Mouse (Mus musculus) Muller cell, postnatal 12 days (primary cell): ENCODE data around the gene Arsg.

ENCODE experiments used
- DNase-seq: peaks from one replicate; pipeline ENCODE4 v3.0.0-alpha.2; 2015; ENCODE audit errors: inconsistent ontology term

Arsg gene

DNA sequence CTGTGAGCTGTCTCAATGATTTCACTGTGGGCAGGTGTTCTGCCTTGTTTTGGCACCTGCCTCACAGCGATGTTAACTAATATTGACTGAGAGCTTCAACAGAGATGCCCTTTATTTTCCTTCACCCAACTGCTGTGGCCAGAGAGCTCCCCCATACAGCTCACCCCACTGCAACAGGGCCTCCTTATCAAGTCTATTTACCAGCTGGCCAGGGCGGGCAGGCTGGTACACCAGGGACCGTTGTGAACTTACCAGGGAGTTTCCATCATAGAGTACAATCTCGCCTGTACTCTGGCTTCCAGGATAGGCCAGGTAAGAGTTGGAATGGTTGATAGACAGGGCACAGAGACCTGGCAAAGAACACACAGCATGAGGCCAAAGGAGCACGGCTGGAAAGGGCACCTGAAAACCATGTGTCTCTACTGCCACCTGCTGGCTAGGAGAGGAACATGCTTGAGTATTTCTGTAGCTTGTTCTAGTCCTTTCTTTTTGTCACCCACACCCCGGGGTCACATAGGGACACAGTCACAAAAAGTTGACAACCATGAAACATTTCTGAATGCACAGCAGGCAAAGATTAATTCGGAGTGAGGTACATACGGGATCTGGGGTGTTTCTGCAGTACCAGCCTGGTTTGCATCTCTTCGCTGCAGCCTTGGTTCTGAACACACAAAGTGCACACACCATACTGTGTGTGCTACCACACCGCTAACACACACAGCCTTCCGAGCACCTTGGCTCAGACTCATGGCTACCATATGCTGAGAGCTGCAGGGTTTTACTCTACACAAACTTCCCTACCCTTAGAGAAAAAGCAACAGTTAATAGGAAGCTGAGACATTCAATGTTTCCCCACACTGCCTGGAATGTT lies 111.9 kb downstream of the Arsg start:
- DNase-seq = peak; percentile 59

DNA sequence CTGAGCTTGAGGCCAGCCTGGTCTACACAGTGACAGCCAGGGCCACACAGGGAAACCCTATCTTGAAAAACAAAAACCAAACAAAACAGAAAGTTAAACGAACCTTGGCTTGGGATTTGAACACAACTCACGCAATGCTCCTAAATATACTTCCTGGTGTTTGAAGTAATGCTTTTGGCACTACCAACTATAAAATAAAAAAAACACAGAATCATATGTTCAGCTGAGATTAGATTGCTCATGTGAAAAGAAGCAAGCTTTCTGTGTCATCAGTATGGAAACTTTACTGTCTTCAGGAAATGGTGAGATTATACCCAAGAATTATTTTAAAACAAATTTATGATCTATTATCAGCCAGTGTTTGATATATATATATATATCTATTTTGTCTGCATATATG lies 113.2 kb downstream of the Arsg start:
- DNase-seq = no peak

DNA sequence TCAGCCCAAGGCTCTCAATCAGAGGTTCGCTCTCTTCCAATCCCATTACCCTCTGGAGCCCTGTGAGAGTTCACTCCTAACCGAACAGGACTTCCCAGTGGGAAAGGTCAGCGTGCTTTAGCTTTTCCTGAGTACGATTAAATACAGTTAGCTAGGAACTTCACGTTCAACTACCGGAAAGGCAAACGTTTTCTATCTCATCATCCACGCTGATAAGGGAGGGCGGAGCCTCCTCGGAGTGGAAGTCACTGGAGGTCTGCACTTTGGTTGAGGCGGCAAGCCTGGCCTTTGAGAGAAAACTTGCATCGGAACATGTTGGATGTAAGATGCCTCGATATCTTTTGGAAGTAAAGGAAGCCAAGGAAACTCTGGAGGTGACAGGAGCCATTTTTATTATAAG lies 113.8 kb downstream of the Arsg start:
- no peak for DNase-seq

GRCm38 (mm10) chr11:109587638-109588374 lies 114.6 kb downstream of the Arsg start:
- DNase-seq = no peak

GRCm38 (mm10) chr11:109590012-109590411 lies 116.8 kb downstream of the Arsg start:
- DNase-seq = no peak

- no peak for DNase-seq
Measured at GRCm38 (mm10) chr11:109591511-109591910, 118.3 kb downstream of the Arsg start.

DNA sequence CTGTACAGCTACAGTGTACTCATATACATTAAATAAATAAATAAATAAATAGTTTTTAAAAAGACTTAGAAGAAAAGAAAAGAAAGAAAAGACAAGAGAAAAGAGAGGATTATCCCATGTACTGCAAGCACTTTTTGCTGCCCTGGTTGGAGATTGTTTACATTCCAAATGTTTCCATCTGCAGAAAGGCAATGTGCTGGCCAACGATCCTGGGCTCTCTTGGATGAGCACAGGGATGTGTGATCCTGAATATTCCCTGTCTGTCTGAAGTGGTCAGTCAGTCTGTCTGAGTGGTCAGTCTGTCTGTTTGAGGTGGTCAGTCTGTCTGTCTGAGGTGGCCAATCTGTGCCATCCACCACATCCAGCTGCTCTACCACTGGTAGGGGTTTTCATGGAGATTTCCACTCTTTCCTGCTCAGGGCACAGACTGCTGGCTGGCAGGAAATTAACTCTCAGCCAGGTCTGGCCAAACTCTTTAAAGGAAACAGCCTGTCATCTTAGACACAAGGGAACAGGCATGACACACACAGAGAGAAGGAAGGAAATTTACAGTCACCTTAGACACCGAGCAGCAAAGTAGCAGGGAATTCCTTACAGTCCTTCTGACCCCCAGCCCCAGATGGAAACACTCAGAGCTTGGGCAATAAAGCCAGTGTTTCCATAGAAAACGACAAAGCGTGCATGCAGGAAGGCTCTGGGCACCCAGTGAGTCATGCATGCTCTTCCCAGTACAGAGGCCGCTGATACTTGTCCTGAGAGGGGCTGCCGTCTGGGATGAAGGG lies 120.2 kb downstream of the Arsg start:
- DNase-seq = no peak

- DNase-seq = no peak
Measured at GRCm38 (mm10) chr11:109594761-109595160, 121.6 kb downstream of the Arsg start.

DNA sequence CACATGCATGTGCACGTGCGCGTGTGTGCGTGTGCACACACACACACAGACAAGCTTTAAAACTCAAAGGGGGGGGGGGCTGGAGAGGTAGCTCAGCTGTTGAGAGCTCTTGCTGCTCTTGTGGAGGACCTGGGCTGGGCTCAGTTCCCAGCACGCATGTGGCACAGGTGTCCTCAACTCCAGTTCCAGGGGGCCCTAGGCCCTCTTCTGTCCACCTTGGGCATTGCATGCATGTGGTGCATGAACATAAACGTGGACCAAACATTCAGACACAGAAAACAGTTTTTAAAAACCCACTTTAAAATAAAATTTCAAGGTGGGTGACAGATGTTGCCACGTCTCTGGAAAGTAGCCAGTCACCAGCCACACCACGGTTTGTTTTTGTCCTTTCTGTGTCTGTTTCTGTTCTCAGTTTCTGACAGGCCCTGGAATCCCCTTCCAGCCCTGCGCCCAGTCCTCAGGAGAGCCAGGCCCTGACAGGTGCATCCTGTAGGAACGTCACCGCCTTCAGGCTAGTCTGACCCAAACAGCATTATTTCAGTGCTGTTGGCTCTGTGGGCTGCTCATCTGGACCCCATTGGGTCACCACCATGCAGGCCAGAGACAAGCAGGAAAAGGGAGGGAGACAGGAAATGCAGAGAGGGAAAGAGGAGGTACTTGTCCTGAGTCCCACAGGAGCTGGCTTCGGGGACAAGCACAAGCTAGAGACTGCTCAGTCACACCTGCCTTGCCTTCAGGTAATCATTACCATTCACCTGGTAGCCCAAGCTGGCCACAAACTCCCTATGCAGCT lies 125.8 kb downstream of the Arsg start:
- no peak for DNase-seq

DNA sequence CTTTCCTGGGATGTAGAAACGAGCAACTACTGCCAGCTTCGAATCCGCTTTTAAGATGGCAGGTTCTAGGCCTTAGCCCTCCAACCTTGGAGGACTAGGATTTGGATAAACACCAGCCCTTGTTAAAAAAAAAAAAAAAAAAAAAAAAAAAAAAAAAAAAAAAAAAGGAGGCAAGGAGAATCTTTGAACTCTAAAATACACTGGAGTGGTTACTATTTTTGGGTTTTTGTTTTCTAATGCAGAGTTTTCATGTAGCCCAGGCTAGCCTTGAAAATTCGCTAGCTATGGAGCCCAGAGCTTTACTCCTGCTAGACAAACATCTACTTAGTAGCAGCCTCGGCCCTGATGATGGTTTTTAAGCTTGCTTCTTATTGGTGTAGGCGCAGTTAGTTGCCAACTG lies 134.4 kb downstream of the Arsg start:
- no peak for DNase-seq

GRCm38 (mm10) chr11:109608976-109609625 lies 135.9 kb downstream of the Arsg start:
- DNase-seq = no peak

DNA sequence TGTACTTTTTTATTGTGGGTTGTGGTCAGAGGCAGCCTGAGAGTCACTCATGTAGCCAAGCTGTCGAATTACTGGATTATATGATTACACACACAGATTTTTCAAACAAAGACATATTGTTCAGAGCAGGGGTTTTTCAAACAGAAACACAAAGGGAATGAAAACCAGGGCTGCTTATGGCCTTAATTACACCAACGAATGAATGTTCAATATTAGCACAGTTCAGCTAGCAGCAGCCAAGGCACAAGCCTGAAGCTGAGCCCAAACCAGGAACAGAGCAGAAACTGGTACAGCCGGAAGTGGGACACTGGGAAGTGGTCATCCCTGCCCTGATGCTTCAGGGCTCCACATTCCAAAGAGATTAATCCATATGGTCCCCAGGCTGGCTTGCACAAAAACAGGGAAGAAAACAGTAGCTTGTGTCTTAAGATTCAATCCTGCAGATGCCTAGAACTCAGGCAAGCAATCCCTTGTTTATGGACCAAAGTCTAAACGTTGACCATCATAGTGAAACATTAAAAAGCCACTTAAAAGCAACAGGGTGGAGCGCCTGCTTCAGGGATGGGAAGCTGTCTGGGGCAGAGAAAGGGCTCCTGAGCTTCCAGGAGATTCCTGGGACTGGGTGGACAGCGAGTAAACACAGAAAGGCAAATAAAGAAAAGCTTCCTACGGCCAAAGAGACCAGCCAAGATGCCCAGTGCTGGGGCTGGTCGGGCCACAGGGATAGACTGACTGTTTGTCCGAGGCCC lies 137.0 kb downstream of the Arsg start:
- DNase-seq = peak; percentile 86

GRCm38 (mm10) chr11:109610795-109611302 lies 137.7 kb downstream of the Arsg start:
- DNase-seq = no peak

GRCm38 (mm10) chr11:109611303-109612149 lies 138.4 kb downstream of the Arsg start, which contains the start of gene Wipi1:
Wipi1 (minus strand) TSS chr11:109611967.
- peak; percentile 100 for DNase-seq

GRCm38 (mm10) chr11:109612871-109613529 lies 139.8 kb downstream of the Arsg start:
- no peak for DNase-seq

GRCm38 (mm10) chr11:109615286-109615685 lies 142.1 kb downstream of the Arsg start:
- DNase-seq = no peak

DNA sequence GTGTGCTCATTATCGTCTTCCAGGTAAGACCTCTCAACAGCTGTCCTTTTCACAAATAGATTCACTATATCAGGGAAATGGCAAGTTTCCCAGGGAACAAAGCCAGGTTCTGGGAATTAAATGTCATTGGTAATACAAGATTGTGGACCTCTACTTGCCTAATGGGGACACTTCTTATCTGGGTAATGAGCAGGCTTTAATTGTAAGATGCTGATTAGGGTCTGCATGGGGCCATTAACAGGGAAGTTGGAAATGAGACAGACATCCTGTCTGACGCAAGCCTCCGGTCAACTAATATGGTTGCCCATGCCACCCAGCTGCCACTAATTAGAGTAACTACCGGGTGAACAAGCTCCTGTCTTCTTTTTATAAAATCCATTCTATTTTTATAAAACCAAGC lies 143.2 kb downstream of the Arsg start:
- no peak for DNase-seq

GRCm38 (mm10) chr11:109616766-109617165 lies 143.6 kb downstream of the Arsg start:
- no peak for DNase-seq
